Mouse (Mus musculus): ENCODE data around the gene Coq3.

Coq3 gene

GRCm38 (mm10) chr4:21879565-21880220, at the start of gene Coq3:
TSS of gene Coq3 (plus strand) at chr4:21879673.
- peak; percentile 81 to 86 for DNase-seq

GRCm38 (mm10) chr4:21832844-21833243, 46.6 kb upstream of the Coq3 start:
- no peak for DNase-seq

- DNase-seq: peak; percentile 87 to 90
Measured at GRCm38 (mm10) chr4:21847481-21848286, 31.8 kb upstream of the Coq3 start, which contains the start of gene Pnisr. TSS of gene Pnisr (plus strand) at chr4:21847583.

GRCm38 (mm10) chr4:21848287-21848630, 31.2 kb upstream of the Coq3 start:
- DNase-seq: peak; percentile 90

GRCm38 (mm10) chr4:21857481-21857880, 22.0 kb upstream of the Coq3 start:
- DNase-seq: no peak

GRCm38 (mm10) chr4:21865226-21865625, 14.2 kb upstream of the Coq3 start:
- DNase-seq: no peak

- DNase-seq: no peak
Measured at GRCm38 (mm10) chr4:21878776-21879175, 697 bp upstream of the Coq3 start.

- no peak for DNase-seq
Measured at GRCm38 (mm10) chr4:21882806-21883205, 3.3 kb downstream of the Coq3 start.

GRCm38 (mm10) chr4:21885831-21886230, 6.4 kb downstream of the Coq3 start:
- DNase-seq: no peak

GRCm38 (mm10) chr4:21930971-21931771, 51.7 kb downstream of the Coq3 start, which contains the start of gene Faxc:
TSS of gene Faxc (plus strand) at chr4:21931329.
- DNase-seq: no peak

- DNase-seq: no peak
Measured at GRCm38 (mm10) chr4:21931772-21932630, 52.5 kb downstream of the Coq3 start.

- no peak for DNase-seq
Measured at GRCm38 (mm10) chr4:21935378-21935777, 55.9 kb downstream of the Coq3 start.

GRCm38 (mm10) chr4:21936424-21936823, 57.0 kb downstream of the Coq3 start:
- no peak for DNase-seq

- no peak for DNase-seq
Measured at GRCm38 (mm10) chr4:21937890-21938289, 58.4 kb downstream of the Coq3 start.

- no peak for DNase-seq
Measured at GRCm38 (mm10) chr4:21944672-21945071, 65.2 kb downstream of the Coq3 start.

- DNase-seq: no peak
Measured at GRCm38 (mm10) chr4:21951444-21951843, 72.0 kb downstream of the Coq3 start.

- DNase-seq: no peak
Measured at GRCm38 (mm10) chr4:21952255-21952654, 72.8 kb downstream of the Coq3 start.

GRCm38 (mm10) chr4:21957570-21958321, 78.3 kb downstream of the Coq3 start:
- peak; percentile 31 to 36 for DNase-seq
